Mouse (Mus musculus) limb, embryonic 12.5 days (tissue): ENCODE measurements around the gene Lefty1. TPM values are rescaled to one million over a fixed set of nuclear protein-coding genes. Genes with fewer than 3 reads are reported as not detected.
"Not testable (repeated sequence)": the region's sequence is repeated elsewhere in the genome, so short reads cannot be mapped to it uniquely, and the experiment has no call there.

ENCODE experiments used
- ATAC-seq: fragments of 200-750 bp; cut with Nextera tagmentation; 2 replicates; pipeline ENCODE4 v1.8.0; 2017; ENCODE audit warnings: low read depth, moderate TSS enrichment; ENCODE audit not compliant: insufficient number of reproducible peaks, insufficient read depth, low FRiP score, low TSS enrichment
- H3K27ac ChIP-seq: fragments of 300-500 bp; sonication (generic); 2 replicates; pipeline ENCODE4 v1.5.1; 2016; ENCODE audit warnings: mild to moderate bottlenecking, moderate library complexity
- H3K27me3 ChIP-seq: fragments of 300-500 bp; sonication (generic); 2 replicates; pipeline ENCODE4 v1.6.1; 2016; ENCODE audit warnings: mild to moderate bottlenecking, moderate library complexity
- H3K36me3 ChIP-seq: fragments of 300-500 bp; sonication (generic); 2 replicates; pipeline ENCODE4 v1.6.1; 2016; ENCODE audit warnings: mild to moderate bottlenecking, moderate library complexity
- H3K4me1 ChIP-seq: fragments of 300-500 bp; sonication (generic); replicated peaks from 2 replicates; pipeline ENCODE4 v1.6.1; 2016
- H3K4me2 ChIP-seq: fragments of 300-500 bp; sonication (generic); 2 replicates; pipeline ENCODE4 v1.6.1; 2016; ENCODE audit warnings: mild to moderate bottlenecking, moderate library complexity
- H3K4me3 ChIP-seq: fragments of 300-500 bp; sonication (generic); replicated peaks from 2 replicates; pipeline ENCODE4 v1.5.1; 2016; ENCODE audit warnings: mild to moderate bottlenecking
- H3K9ac ChIP-seq: fragments of 300-500 bp; sonication (generic); replicated peaks from 2 replicates; pipeline ENCODE4 v1.6.1; 2016; ENCODE audit warnings: mild to moderate bottlenecking, moderate library complexity
- H3K9me3 ChIP-seq: fragments of 300-500 bp; sonication (generic); 2 replicates; pipeline ENCODE4 v1.6.1; 2016; ENCODE audit warnings: mild to moderate bottlenecking, moderate library complexity
- WGBS: fragments of 180-500 bp; shearing (Covaris S2); methylation state at CpG from one replicate; pipeline ENCODE4 v1.1.7; 2016; 5-methylcytosine and 5-hydroxymethylcytosine counted together
- polyA plus RNA-seq: library from polyadenylated mRNA; unstranded; fragments of >200 nt; fragmentation: Nextera tagmentation; extraction: Ambion mirVana; gene quantifications from 2 replicates; pipeline ENCODE4 v1.2.1, GENCODE M21; 2016

The Lefty1 gene
- polyA plus RNA-seq, 1 experiment from 2014 or later, result 0.36 TPM

GRCm38 (mm10) chr1:180957989-180958388 is 23.2 kb downstream of the Lefty1 start:
- Histone ChIP-seq H3K4me2 (no peak overlapping the region), H3K27ac (no peak overlapping the region), H3K27me3 (no peaks in the 10 kb centered on the region), H3K9me3 (no peaks in the 10 kb centered on the region), H3K9ac (no peak overlapping the region), H3K36me3 (peaks cover 77% of the 10 kb centered on the region), H3K4me1 (peaks cover 9% of the 10 kb centered on the region), H3K4me3 (no peak overlapping the region)
- no peak for ATAC-seq
- 82% methylated on average over 3 of the region's 3 CpGs for WGBS

- Histone ChIP-seq H3K4me2 (no peak overlapping the region), H3K4me3 (no peak overlapping the region), H3K36me3 (peaks cover 75% of the 10 kb centered on the region), H3K27ac (no peak overlapping the region), H3K9ac (no peak overlapping the region), H3K4me1 (peaks cover 5% of the 10 kb centered on the region), H3K27me3 (no peaks in the 10 kb centered on the region), H3K9me3 (no peaks in the 10 kb centered on the region)
- ATAC-seq, result no peak
- 59% methylated on average over 3 of the region's 3 CpGs for WGBS
Measured at GRCm38 (mm10) chr1:180958797-180959196, 24.0 kb downstream of the Lefty1 start.

- 89% methylated on average over 3 of the region's 3 CpGs for WGBS
- peaks cover 65% of the 10 kb centered on the region for H3K36me3 ChIP-seq
Measured at GRCm38 (mm10) chr1:180965786-180966185, 31.0 kb downstream of the Lefty1 start.

DNA sequence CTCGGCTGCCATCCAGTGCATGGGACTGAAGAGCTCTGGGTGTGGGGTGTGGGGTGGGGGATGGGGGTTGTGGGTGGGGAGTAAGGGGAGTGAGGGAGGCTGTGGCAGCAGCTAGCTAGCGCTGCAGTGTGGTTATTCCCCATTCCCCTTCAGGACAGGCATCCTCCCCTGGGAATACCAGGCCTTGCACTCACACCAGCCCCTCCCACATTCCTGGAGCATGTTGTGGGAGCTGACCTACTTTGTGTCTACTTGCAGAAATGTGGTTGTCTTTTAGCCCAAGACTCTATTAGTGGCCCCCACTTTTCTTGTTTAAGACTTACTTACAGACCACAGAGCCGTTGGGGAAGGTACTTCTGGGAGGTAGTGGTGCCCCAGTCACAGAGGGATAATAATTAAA is 31.7 kb downstream of the Lefty1 start:
- ATAC-seq, result no peak
- H3K9ac ChIP-seq, result no peak overlapping the region
- H3K27ac ChIP-seq, result no peak overlapping the region
- H3K9me3 ChIP-seq, result no peaks in the 10 kb centered on the region
- peaks cover 59% of the 10 kb centered on the region for H3K36me3 ChIP-seq
- H3K4me2 ChIP-seq, result no peak overlapping the region
- no peaks in the 10 kb centered on the region for H3K4me1 ChIP-seq
- WGBS, result 57% methylated on average over 3 of the region's 3 CpGs
- no peak overlapping the region for H3K4me3 ChIP-seq
- H3K27me3 ChIP-seq, result no peaks in the 10 kb centered on the region

More at GRCm38 (mm10) chr1:180965786-180966185, 31.0 kb downstream of the Lefty1 start:
- Histone ChIP-seq H3K27me3 (no peaks in the 10 kb centered on the region), H3K4me2 (no peak overlapping the region), H3K4me1 (no peaks in the 10 kb centered on the region), H3K9ac (no peak overlapping the region), H3K27ac (no peak overlapping the region), H3K4me3 (no peak overlapping the region), H3K9me3 (no peaks in the 10 kb centered on the region)
- no peak for ATAC-seq

DNA sequence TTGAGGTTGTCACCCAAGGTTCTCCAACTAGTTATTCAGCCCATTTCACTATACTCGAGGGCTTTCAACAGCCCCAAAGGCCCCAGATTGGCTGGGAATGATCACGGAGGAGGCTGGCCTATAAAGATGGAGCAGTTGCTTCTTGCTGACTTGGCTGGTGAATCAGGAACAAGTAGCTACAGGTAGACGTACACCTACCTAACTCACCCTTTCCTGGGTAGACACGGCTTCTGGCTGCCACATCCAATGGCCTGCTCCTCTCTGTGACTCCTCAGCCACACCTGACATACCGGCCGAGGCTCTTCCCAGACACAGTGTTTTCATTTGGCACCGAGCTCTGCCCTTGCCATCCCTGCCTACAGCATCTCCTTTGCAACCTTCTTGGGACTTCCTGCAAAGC is 32.4 kb downstream of the Lefty1 start:
- Histone ChIP-seq H3K4me1 (no peaks in the 10 kb centered on the region), H3K9me3 (no peaks in the 10 kb centered on the region), H3K27ac (no peak overlapping the region), H3K9ac (no peak overlapping the region), H3K36me3 (peaks cover 59% of the 10 kb centered on the region), H3K27me3 (no peaks in the 10 kb centered on the region), H3K4me3 (no peak overlapping the region), H3K4me2 (no peak overlapping the region)
- no peak for ATAC-seq
- WGBS, result 87% methylated on average over 7 of the region's 7 CpGs

DNA sequence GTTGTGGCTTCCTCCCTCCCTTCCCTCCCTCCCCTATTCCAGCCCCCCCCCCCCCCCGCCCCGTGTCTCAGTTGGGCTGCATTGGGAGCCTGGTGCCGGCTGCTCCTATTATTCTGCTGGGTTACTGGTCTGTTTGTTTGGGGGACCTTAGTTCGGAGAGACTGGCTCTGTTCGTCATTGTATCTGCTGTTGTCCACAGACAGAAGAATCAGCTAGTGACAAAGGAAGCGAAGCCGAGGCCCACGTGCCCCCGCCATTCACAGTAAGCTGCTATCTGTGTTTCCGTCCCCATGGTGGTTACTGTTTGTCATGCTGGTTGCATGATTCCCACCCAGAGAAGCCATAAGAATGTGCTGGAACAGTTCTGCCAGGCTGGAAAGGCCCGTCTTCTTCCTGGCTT is 38.1 kb downstream of the Lefty1 start:
- WGBS, result 82% methylated on average over 10 of the region's 11 CpGs
- Histone ChIP-seq H3K4me2 (no peak overlapping the region), H3K9me3 (no peaks in the 10 kb centered on the region), H3K27me3 (no peaks in the 10 kb centered on the region), H3K4me3 (no peak overlapping the region), H3K4me1 (no peaks in the 10 kb centered on the region), H3K27ac (no peak overlapping the region), H3K9ac (no peak overlapping the region), H3K36me3 (peaks cover 41% of the 10 kb centered on the region; the same call in 1 of the 2 replicates)
- ATAC-seq, result no peak

- Histone ChIP-seq H3K27me3 (no peaks in the 10 kb centered on the region), H3K4me3 (no peak overlapping the region), H3K36me3 (peaks cover 30% of the 10 kb centered on the region; the same call in 1 of the 2 replicates), H3K4me1 (no peaks in the 10 kb centered on the region), H3K27ac (no peak overlapping the region), H3K4me2 (no peak overlapping the region), H3K9me3 (no peaks in the 10 kb centered on the region), H3K9ac (no peak overlapping the region)
- peak; percentile 27; the same call in 1 of the 2 replicates for ATAC-seq
- 63% methylated on average over 14 of the region's 14 CpGs for WGBS
Measured at GRCm38 (mm10) chr1:180974126-180974746, 39.4 kb downstream of the Lefty1 start.

GRCm38 (mm10) chr1:180976110-180976679 is 41.4 kb downstream of the Lefty1 start:
- no peak for ATAC-seq
- Histone ChIP-seq H3K27ac (no peak overlapping the region), H3K9me3 (no peaks in the 10 kb centered on the region), H3K4me2 (no peak overlapping the region), H3K36me3 (peaks cover 19% of the 10 kb centered on the region; the same call in 1 of the 2 replicates), H3K27me3 (no peaks in the 10 kb centered on the region), H3K4me1 (no peaks in the 10 kb centered on the region), H3K4me3 (no peak overlapping the region), H3K9ac (no peak overlapping the region)
- WGBS, result 63% methylated on average over 4 of the region's 4 CpGs

- no peaks in the 10 kb centered on the region for H3K36me3 ChIP-seq
- no peaks in the 10 kb centered on the region for H3K27me3 ChIP-seq
- H3K9me3 ChIP-seq, result no peaks in the 10 kb centered on the region
- no peak overlapping the region for H3K4me2 ChIP-seq
- no peaks in the 10 kb centered on the region for H3K4me1 ChIP-seq
- no peak overlapping the region for H3K9ac ChIP-seq
- WGBS, result 82% methylated on average over 24 of the region's 24 CpGs
- H3K4me3 ChIP-seq, result no peak overlapping the region
- no peak for ATAC-seq
- H3K27ac ChIP-seq, result no peak overlapping the region
Measured at GRCm38 (mm10) chr1:180979484-180980251, 44.8 kb downstream of the Lefty1 start.

- Histone ChIP-seq H3K4me3 (no peak overlapping the region), H3K9ac (no peak overlapping the region), H3K36me3 (no peaks in the 10 kb centered on the region), H3K4me2 (no peak overlapping the region), H3K27me3 (no peaks in the 10 kb centered on the region), H3K4me1 (no peaks in the 10 kb centered on the region), H3K27ac (no peak overlapping the region), H3K9me3 (no peaks in the 10 kb centered on the region)
- WGBS, result 61% methylated on average over 2 of the region's 2 CpGs
- ATAC-seq, result no peak
Measured at GRCm38 (mm10) chr1:180980464-180980863, 45.6 kb downstream of the Lefty1 start.

- not testable (repeated sequence) for ATAC-seq, H3K4me1 ChIP-seq
- WGBS, result 84% methylated on average over 7 of the region's 7 CpGs
Measured at GRCm38 (mm10) chr1:180981298-180982046, 46.6 kb downstream of the Lefty1 start.

More at GRCm38 (mm10) chr1:180981298-180982046, 46.6 kb downstream of the Lefty1 start:
- H3K27me3 ChIP-seq, H3K27ac ChIP-seq, H3K4me3 ChIP-seq, H3K9me3 ChIP-seq, H3K4me2 ChIP-seq, H3K9ac ChIP-seq, H3K36me3 ChIP-seq: not testable (repeated sequence)
